Mouse (Mus musculus): ENCODE measurements around the gene Riok2. TPM values are rescaled to one million over a fixed set of nuclear protein-coding genes. Genes with fewer than 3 reads are reported as not detected.

Riok2 gene
- polyA plus RNA-seq, 2 experiments, result 24.5 to 33.7 TPM

GRCm38 (mm10) chr17:17408137-17408536, 34.0 kb downstream of the Riok2 start:
- ATAC-seq (ENCODE audit: low FRiP score, low read depth), result peak; percentile 54; the same call in 1 of the 2 replicates
- Histone ChIP-seq H3K27ac (replicated peaks; ENCODE audit: low read depth, low read length) (no peak overlapping the region), H3K9ac (ENCODE audit: low read depth, low read length, severe bottlenecking) (no peak overlapping the region), H3K27me3 (ENCODE audit: control insufficient read depth, insufficient read depth, low read length) (no peaks in the 10 kb centered on the region), H3K4me3 (replicated peaks; ENCODE audit: low read length) (no peak overlapping the region), H3K9me3 (ENCODE audit: control insufficient read depth, low read length) (no peaks in the 10 kb centered on the region), H3K4me2 (replicated peaks; ENCODE audit: low read depth, low read length, severe bottlenecking) (no peak overlapping the region), H3K36me3 (ENCODE audit: control insufficient read depth, insufficient read depth, low read length) (no peaks in the 10 kb centered on the region), H3K4me1 (ENCODE audit: control insufficient read depth, insufficient read depth, low read length) (peaks cover 32% of the 10 kb centered on the region)
- no peak for TF ChIP-seq POLR2A (IDR thresholded peaks at IDR 0.05; ENCODE audit: borderline replicate concordance, extremely low read depth, insufficient read depth, insufficient read length)
- WGBS, result 44% methylated on average over 6 of the region's 6 CpGs
- DNase-seq (ENCODE audit: low spot score), result peak; percentile 52

- Histone ChIP-seq H3K4me1 (ENCODE audit: control insufficient read depth, insufficient read depth, low read length) (peaks cover 32% of the 10 kb centered on the region), H3K27me3 (ENCODE audit: control insufficient read depth, insufficient read depth, low read length) (no peaks in the 10 kb centered on the region), H3K4me3 (replicated peaks; ENCODE audit: low read length) (no peak overlapping the region), H3K36me3 (ENCODE audit: control insufficient read depth, insufficient read depth, low read length) (no peaks in the 10 kb centered on the region), H3K9ac (ENCODE audit: low read depth, low read length, severe bottlenecking) (no peak overlapping the region), H3K4me2 (replicated peaks; ENCODE audit: low read depth, low read length, severe bottlenecking) (no peak overlapping the region), H3K27ac (replicated peaks; ENCODE audit: low read depth, low read length) (no peak overlapping the region), H3K9me3 (ENCODE audit: control insufficient read depth, low read length) (no peaks in the 10 kb centered on the region)
- no peak for TF ChIP-seq POLR2A (IDR thresholded peaks at IDR 0.05; ENCODE audit: borderline replicate concordance, extremely low read depth, insufficient read depth, insufficient read length)
- no peak for ATAC-seq (ENCODE audit: low FRiP score, low read depth)
- 51% methylated on average over 6 of the region's 6 CpGs for WGBS
- no peak for DNase-seq (ENCODE audit: low spot score)
Measured at GRCm38 (mm10) chr17:17408720-17409478, 34.8 kb downstream of the Riok2 start.

- peaks cover 30% of the 10 kb centered on the region for H3K4me1 ChIP-seq (ENCODE audit: control insufficient read depth, insufficient read depth, low read length)
- no peaks in the 10 kb centered on the region for H3K27me3 ChIP-seq (ENCODE audit: control insufficient read depth, insufficient read depth, low read length)
- no peak overlapping the region for H3K9ac ChIP-seq (ENCODE audit: low read depth, low read length, severe bottlenecking)
- ATAC-seq (ENCODE audit: low FRiP score, low read depth) (no peak), DNase-seq (ENCODE audit: low spot score) (peak; percentile 26)
- WGBS, result 4% methylated on average over 2 of the region's 2 CpGs
- TF ChIP-seq POLR2A (IDR thresholded peaks at IDR 0.05; ENCODE audit: borderline replicate concordance, extremely low read depth, insufficient read depth, insufficient read length), result no peak
- H3K36me3 ChIP-seq (ENCODE audit: control insufficient read depth, insufficient read depth, low read length), result no peaks in the 10 kb centered on the region
- no peak overlapping the region for H3K4me3 ChIP-seq (replicated peaks; ENCODE audit: low read length)
- H3K9me3 ChIP-seq (ENCODE audit: control insufficient read depth, low read length), result no peaks in the 10 kb centered on the region
- H3K27ac ChIP-seq (replicated peaks; ENCODE audit: low read depth, low read length), result no peak overlapping the region
- no peak overlapping the region for H3K4me2 ChIP-seq (replicated peaks; ENCODE audit: low read depth, low read length, severe bottlenecking)
Measured at GRCm38 (mm10) chr17:17409601-17410000, 35.5 kb downstream of the Riok2 start.

GRCm38 (mm10) chr17:17411443-17411842, 37.3 kb downstream of the Riok2 start:
- Histone ChIP-seq H3K4me2 (replicated peaks; ENCODE audit: low read depth, low read length, severe bottlenecking) (no peak overlapping the region), H3K27me3 (ENCODE audit: control insufficient read depth, insufficient read depth, low read length) (no peaks in the 10 kb centered on the region), H3K27ac (replicated peaks; ENCODE audit: low read depth, low read length) (no peak overlapping the region), H3K36me3 (ENCODE audit: control insufficient read depth, insufficient read depth, low read length) (no peaks in the 10 kb centered on the region), H3K4me3 (replicated peaks; ENCODE audit: low read length) (no peak overlapping the region), H3K4me1 (ENCODE audit: control insufficient read depth, insufficient read depth, low read length) (peaks cover 19% of the 10 kb centered on the region), H3K9me3 (ENCODE audit: control insufficient read depth, low read length) (no peaks in the 10 kb centered on the region), H3K9ac (ENCODE audit: low read depth, low read length, severe bottlenecking) (no peak overlapping the region)
- ATAC-seq (ENCODE audit: low FRiP score, low read depth) (no peak), DNase-seq (ENCODE audit: low spot score) (no peak)
- TF ChIP-seq POLR2A (IDR thresholded peaks at IDR 0.05; ENCODE audit: borderline replicate concordance, extremely low read depth, insufficient read depth, insufficient read length), result no peak
- 71% methylated on average over 2 of the region's 2 CpGs for WGBS

GRCm38 (mm10) chr17:17412176-17412575, 38.1 kb downstream of the Riok2 start:
- Histone ChIP-seq H3K27ac (replicated peaks; ENCODE audit: low read depth, low read length) (no peak overlapping the region), H3K4me1 (ENCODE audit: control insufficient read depth, insufficient read depth, low read length) (peaks cover 17% of the 10 kb centered on the region), H3K4me3 (replicated peaks; ENCODE audit: low read length) (no peak overlapping the region), H3K27me3 (ENCODE audit: control insufficient read depth, insufficient read depth, low read length) (no peaks in the 10 kb centered on the region), H3K36me3 (ENCODE audit: control insufficient read depth, insufficient read depth, low read length) (no peaks in the 10 kb centered on the region), H3K4me2 (replicated peaks; ENCODE audit: low read depth, low read length, severe bottlenecking) (no peak overlapping the region), H3K9ac (ENCODE audit: low read depth, low read length, severe bottlenecking) (no peak overlapping the region), H3K9me3 (ENCODE audit: control insufficient read depth, low read length) (no peaks in the 10 kb centered on the region)
- no peak for DNase-seq (ENCODE audit: low spot score)
- ATAC-seq (ENCODE audit: low FRiP score, low read depth), result no peak
- 89% methylated on average over 2 of the region's 2 CpGs for WGBS
- TF ChIP-seq POLR2A (IDR thresholded peaks at IDR 0.05; ENCODE audit: borderline replicate concordance, extremely low read depth, insufficient read depth, insufficient read length), result no peak
